Mouse (Mus musculus): ENCODE data around the gene Olfr718-ps1.

Olfr718-ps1 gene

DNA sequence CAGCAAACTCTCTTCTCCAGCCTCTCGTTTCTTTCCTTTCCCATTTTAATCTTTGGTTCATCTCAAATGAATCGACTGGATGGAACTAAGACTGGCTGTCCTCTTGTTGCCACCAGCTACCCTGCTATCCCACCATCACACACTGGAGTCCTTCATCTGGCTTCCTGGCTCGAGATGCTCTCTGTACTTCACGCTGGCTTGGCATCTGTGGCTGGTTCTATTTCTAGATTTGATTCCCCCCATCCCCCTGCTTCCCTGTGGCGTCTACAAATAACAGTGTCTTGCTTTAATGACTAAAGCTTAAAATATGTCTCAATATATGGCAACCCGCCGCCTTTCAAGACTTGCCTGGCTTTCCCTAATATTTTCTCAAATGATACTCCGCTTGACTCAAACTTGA lies 19.5 kb downstream of the Olfr718-ps1 start:
- no peak for DNase-seq (ENCODE audit: low spot score)

DNA sequence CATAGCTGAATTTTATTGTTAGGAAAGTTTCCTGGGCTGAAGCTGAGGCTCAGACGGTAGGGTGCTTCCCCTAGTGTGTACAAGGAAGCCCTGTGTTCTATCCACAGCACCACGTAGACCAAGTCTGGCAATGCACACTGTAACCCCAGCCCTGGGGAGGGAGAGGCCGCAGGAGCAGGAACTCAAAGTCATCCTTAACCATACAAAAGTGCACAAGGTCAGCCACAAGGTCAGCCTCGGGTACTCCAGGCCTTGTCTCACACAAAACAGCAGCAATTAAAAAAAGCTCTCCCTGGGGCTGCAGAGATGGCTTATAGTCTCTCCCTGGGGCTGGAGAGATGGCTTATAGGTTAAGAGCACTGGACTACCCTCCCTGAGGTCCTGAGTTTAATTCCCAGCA lies 20.5 kb downstream of the Olfr718-ps1 start:
- no peak for DNase-seq (ENCODE audit: low spot score)

DNA sequence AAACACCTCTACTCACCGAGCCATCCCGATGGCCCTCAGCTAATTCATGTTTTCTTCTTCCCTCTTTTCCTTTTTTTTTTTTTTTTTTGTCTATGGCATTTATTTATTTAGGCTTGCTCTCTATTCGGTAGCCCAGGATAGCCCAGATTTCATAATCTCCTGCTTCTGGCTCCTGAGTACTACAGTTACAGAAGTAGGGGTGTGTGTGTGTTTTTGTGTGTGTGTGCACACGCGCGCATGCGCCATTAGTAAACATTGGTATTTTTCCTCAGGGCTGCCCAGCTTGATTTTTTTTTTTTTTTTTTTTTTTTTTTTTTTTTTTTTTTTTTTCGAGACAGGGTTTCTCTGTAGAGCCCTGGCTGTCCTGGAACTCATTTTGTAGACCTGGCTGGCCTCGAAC lies 21.3 kb downstream of the Olfr718-ps1 start:
- DNase-seq (ENCODE audit: low spot score): no peak

DNA sequence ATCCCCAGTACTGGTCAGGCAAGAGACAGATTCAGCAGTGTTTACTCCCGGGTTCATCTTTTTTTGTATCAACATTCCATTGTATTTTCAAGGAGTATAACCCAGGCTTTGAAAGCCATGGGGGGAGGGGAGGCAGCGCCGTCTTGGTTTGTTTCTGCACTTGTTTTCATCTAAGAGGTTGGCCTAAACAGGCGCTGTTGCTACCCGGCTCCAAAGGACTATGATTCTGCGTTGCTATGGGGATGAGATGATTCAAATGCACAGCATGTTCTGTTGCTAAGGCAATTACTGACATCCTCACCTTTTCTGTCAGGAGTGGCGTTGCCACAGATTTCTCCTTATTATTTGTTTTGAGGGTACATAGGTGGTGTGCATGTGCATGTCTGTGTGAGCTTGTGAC lies 21.8 kb downstream of the Olfr718-ps1 start:
- DNase-seq (ENCODE audit: low spot score): no peak

DNA sequence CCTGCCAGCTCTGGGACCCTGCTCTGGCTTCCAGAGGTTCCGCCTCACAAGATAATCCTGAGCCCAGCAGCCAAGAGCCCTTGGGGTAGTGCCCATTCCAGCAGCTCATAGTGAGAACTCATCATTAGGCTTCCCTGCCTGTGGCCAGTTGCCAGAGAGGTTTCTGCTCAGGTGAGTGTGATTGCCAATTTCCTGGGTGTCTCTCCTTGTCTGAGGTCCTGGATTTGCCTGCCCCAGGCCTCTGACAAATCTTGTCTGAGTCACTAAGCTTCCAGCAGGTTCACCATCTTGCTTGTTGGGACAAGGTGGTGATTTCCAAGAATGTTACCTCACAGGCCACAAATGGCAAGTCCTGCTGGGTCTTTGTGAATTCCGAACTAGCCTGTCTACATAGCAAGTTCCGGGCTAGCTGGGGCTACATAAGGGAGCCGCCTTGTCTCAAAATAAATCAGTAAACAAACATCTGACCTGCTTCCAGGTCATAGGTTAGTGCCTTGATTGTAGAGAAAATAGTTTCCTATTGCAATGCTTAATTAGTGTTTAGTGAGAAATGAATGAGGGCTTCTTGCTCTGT lies 22.5 kb downstream of the Olfr718-ps1 start:
- no peak for DNase-seq (ENCODE audit: low spot score)

DNA sequence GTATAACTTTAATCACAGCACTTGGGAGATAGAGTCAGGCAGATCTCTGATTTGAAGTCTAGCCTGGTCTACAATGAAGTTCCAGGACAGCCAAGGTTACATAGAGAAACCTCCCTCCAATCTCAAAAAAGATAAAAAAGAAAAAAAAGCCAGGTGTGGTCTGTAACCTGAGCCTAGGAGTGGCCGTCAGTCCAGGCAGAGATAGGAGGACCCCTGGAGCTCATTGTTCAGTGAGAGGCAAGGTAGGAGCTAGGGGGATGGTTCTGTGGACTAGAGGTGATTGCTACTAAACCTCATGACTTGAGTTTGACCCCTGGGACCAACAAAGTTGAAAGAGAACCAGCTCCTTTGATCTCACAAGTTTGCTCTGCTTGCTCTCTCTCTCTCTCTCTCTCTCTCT lies 24.7 kb downstream of the Olfr718-ps1 start:
- DNase-seq (ENCODE audit: low spot score): no peak

DNA sequence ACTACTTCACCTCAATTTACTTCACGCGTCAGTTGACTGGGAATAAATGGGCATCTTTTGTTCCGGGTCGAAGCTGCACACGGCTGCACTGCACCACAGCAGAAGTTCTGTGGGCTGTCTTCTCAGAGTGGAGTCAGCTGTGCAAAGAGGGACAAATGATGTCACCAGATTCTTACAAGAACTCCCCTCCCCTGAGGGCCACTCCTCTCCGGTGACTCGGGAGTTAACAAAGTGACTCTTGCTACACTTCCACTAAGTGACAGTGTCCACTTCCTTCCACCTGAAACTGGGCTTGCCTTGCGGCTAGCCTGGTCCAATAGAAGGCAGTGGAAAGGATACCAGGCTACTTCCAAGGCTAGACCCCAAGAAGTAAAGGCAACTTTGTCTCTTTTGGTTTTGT lies 25.3 kb downstream of the Olfr718-ps1 start:
- DNase-seq (ENCODE audit: low spot score): no peak

DNA sequence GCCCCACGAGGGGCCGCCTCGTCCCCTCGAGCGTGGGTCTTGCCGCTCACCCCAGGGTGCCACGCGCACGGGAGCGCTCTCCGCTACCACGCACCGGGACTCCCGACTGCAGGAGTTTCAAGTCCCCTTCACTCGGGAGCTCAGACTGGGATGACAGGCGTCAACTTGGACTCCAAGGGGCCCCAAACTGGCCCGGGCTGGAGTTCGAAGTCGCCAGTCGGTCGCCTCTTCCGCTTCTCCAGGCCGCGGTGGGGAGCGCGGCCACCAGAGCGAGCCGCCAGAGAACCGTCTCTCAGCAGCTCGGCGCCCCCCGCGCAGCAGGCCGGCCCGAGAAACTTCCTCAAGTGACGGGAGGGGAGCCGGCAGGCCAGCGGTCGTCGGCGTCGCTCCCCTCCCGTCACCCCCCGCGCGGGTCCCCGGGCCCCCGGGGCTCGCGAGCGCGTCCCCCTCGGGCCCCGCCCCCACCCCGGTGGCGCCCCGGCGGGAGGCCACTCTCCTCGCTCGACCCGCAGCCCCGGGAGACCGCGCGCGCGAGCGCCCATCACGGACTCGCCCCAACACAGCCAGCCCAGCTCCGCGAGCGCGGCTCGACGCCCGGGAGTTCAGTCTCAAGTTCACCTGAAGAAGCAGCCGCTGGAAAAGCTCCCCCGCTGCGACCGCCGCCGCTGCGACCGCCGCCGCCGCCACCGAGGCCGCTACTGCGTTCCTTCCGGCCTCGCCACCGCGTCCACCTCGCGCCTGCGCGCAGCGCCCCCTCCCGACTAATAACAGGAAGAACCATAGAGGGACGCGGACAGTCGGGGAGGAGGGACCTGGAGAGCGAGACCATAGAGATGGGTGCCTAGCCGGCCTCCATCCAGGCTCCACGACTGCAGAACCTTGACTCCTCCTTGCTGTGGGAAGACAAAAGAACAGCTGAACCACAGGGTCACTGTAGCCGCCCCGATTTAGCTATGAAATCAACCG lies 34.8 kb downstream of the Olfr718-ps1 start, which contains the start of gene Rnf216:
Rnf216 (minus strand) TSS at position 714 of the 966 bp plus-strand sequence.
- DNase-seq (ENCODE audit: low spot score): peak; percentile 90

DNA sequence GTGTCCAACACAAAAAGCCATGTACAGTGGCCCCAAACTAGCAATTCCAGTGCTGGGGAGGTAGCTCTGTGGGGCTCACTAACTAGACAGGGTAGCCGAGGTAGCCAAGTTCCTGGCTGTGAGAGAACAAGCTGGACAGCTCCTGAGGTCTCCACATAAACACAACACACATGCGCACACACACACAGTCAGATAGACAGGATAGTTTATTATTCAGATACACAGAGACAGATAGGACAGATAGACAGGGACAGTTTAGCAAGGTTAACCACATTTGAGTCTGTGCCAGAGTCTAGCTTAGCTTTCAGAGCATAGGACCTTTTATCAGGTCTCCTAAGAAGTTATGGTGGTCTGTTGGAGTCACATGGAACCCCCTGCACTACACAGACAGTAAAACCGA lies 40.5 kb downstream of the Olfr718-ps1 start:
- DNase-seq (ENCODE audit: low spot score): no peak

DNA sequence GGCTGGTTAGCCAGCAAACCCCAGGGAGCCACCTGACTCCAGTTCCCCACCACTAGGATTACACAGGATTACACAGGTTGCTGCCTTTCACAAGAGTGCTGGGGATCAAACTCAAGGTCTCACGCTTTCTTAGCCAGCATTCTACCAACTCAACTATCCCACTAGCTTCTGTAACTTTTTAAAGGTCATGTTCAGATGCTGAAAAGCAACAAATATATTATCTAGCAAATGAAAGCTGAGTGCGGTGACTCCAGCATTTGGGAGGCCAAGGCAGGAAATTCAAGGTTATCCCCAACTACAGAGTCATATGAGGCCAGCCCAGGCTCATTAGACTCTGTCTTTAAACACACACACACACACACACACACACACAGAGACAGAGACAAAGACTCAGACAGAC lies 44.1 kb downstream of the Olfr718-ps1 start:
- DNase-seq (ENCODE audit: low spot score): no peak

DNA sequence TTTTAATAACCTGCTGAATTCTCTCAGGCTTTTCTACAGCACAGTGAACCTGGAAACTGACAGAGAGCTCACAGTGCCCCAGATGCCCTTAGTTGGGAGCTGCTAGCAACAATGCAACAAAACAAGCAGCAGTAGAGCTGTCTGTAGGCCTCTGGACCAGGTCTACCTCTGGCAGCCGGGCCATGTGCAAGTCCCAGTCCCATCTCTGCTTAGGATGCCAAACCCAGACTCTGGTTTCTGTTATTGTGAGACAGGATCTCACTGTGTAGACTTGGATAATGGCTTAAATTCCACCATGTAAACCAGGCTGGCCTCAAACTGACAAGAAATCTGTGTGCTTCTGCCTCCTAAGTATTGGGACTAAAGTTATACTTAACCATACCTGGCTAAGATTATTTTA lies 45.8 kb downstream of the Olfr718-ps1 start:
- no peak for DNase-seq (ENCODE audit: low spot score)

DNA sequence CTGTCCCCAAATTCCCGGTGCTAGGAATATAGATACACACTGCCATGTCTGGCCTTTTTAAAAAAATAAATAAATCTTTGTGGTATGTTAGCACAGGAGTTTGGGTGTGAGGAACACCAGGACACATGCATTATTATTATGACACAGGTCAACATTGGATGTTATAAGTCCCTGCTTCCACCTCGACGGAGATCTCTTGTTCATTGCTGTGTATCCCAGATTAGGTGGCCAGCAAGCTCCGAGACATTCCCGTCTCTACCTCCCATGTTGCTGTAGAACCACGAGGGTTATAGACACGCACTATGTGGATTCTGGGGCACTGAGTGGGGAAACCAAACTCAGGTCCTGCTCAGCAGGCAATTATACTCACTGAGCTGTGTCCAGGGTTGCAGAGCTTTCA lies 52.1 kb downstream of the Olfr718-ps1 start:
- DNase-seq (ENCODE audit: low spot score): no peak

DNA sequence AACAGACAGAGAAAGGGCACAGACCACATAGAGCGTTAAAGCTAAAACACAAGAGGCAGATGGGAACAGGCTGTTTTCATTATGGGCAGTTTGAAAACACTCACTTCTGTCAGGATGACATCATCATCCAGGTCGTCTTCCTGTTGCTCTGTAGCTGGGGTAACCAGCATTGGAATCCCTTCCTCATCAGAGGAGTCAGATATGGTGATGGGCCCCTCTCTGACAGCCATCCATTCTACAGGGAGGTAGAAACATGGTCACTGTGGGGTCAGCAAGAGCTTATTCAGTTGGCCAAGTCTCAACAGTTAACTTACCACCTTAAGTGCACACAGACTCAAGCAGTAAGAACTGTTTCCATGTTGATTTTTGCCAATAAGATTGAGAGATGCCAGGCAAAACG lies 54.5 kb downstream of the Olfr718-ps1 start:
- no peak for DNase-seq (ENCODE audit: low spot score)

DNA sequence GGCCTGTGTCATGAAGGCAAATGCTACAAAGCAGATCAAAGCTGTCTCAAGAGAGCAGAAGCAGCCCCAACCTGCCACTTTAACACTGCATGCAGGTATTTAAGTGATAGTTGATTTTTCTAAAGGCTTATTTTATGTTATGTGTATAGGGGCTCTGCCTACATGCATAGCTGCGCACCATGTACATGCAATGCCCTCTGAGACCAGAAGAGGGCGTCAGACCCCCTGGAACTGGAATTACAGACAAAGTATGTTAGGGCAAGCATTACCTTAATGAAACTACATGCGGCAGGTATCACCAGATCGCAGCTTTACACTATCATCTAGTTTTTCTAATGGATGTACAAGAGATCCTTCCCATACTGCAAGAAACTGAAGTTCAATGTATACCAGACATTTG lies 62.5 kb downstream of the Olfr718-ps1 start:
- no peak for DNase-seq (ENCODE audit: low spot score)
